Mouse (Mus musculus): ENCODE results near the gene Opcml. TPM values are rescaled to one million over a fixed set of nuclear protein-coding genes. Genes with fewer than 3 reads are reported as not detected.

Gene Opcml
- total and polyA plus RNA-seq, 3 experiments, result 0.82 TPM; not detected in 2

DNA sequence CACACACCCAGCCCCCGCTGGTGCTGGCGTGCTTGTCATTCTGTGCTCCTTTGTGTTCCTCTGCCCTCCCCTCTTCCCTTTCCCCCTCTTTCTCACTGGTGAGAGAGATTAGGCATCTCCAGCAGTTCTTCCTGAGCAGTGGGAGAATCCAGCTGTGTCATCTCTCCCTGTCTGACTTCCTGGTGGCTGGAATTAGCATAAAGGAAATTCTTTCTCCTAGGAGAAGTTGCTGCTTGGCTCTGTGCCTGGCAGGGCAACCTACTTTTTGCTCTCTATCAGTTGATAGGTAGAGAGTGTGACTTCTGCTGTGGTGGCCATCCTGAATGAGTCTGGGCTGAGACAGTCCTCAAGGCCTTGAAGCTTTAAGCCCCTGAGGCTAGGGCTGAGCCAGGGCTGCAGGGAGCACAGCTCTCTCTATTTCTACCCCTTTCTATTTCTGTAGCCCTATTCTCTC is 293.7 kb downstream of the Opcml start:
- no peaks in the 10 kb centered on the region for H3K36me3 ChIP-seq (replicated peaks)

DNA sequence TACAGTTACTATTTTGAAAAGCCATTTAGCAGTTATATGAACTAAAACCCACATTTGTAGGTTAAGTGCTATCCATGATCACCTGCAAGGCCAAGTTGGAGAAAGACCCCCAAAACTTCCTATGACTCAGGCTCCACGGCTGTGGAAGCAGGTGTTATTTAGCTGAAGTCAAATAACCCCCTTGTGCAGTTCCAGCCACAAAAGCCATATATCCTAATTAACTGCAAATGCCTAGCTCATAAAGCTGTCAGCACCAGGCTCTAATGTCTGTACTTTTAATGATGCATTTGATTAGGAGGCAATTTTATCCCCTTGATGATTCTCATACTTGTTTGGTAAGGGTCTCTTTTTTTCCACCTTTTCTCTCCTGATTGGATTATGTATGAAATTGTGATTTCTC is 300.8 kb downstream of the Opcml start:
- Histone ChIP-seq H3K4me1 (ENCODE audit: insufficient read depth, low read depth, low read length) (no peaks in the 10 kb centered on the region), H3K36me3 (replicated peaks) (no peaks in the 10 kb centered on the region), H3K27me3 (ENCODE audit: insufficient read depth, low read length) (no peaks in the 10 kb centered on the region), H3K4me3 (ENCODE audit: low read depth, low read length) (no peak overlapping the region), H3K9me3 (replicated peaks) (0 out of 2 replicates have a peak, but pooled peaks cover 2% of the 10 kb centered on the region)
- TF ChIP-seq TAL1 (conservative IDR thresholded peaks at IDR 0.05; ENCODE audit: low read depth, low read length) (no peak), GATA1 (IDR thresholded peaks at IDR 0.05; ENCODE audit: borderline replicate concordance, low read length) (no peak), GATA2 (IDR thresholded peaks at IDR 0.05; ENCODE audit: borderline replicate concordance, low read depth, low read length) (no peak), POLR2AphosphoS5 (IDR thresholded peaks at IDR 0.05; ENCODE audit: insufficient replicate concordance, low read depth, low read length) (no peak), CTCF (IDR thresholded peaks at IDR 0.05; ENCODE audit: low read depth, low read length) (no peak)
- ATAC-seq (ENCODE audit: extremely low read depth, insufficient number of reproducible peaks, low FRiP score, poor library complexity, severe bottlenecking) (no peak), DNase-seq (ENCODE audit: low spot score) (no peak)

More for the DNA sequence above, 293.7 kb downstream of the Opcml start:
- Histone ChIP-seq H3K4me1 (ENCODE audit: insufficient read depth, low read depth, low read length) (no peaks in the 10 kb centered on the region), H3K4me3 (ENCODE audit: low read depth, low read length) (no peak overlapping the region), H3K9me3 (replicated peaks) (0 out of 2 replicates have a peak, but pooled peaks cover 2% of the 10 kb centered on the region), H3K27me3 (ENCODE audit: insufficient read depth, low read length) (no peaks in the 10 kb centered on the region)
- ATAC-seq (ENCODE audit: extremely low read depth, insufficient number of reproducible peaks, low FRiP score, poor library complexity, severe bottlenecking) (no peak), DNase-seq (ENCODE audit: low spot score) (no peak)
- no peak for TF ChIP-seq TAL1 (conservative IDR thresholded peaks at IDR 0.05; ENCODE audit: low read depth, low read length)
- TF ChIP-seq POLR2AphosphoS5 (IDR thresholded peaks at IDR 0.05; ENCODE audit: insufficient replicate concordance, low read depth, low read length), result no peak
- no peak for TF ChIP-seq CTCF (IDR thresholded peaks at IDR 0.05; ENCODE audit: low read depth, low read length)
- TF ChIP-seq GATA2 (IDR thresholded peaks at IDR 0.05; ENCODE audit: borderline replicate concordance, low read depth, low read length), result no peak
- no peak for TF ChIP-seq GATA1 (IDR thresholded peaks at IDR 0.05; ENCODE audit: borderline replicate concordance, low read length)

DNA sequence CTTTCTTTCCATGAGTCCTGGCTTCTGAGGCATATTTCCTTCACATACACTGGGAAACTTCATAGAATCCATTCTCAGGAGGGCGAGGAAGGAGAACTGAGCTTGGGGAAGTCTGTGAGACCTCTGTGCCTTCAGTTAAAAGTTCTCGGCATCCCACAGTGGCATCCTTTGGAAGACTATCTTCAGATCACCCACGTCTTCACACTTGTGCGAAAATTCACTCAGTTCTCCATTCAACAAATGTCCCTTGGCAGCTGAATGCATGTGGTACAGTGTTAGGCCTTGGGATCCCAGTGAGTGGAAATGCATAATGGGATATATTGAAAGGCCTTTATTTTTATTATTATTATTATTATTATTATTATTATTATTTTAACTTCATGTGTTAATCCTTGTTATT is 304.1 kb downstream of the Opcml start:
- no peaks in the 10 kb centered on the region for H3K9me3 ChIP-seq (replicated peaks)
- H3K4me3 ChIP-seq (ENCODE audit: low read depth, low read length), result no peak overlapping the region
- H3K36me3 ChIP-seq (replicated peaks), result no peaks in the 10 kb centered on the region
- no peak for ATAC-seq (ENCODE audit: extremely low read depth, insufficient number of reproducible peaks, low FRiP score, poor library complexity, severe bottlenecking)
- TF ChIP-seq POLR2AphosphoS5 (IDR thresholded peaks at IDR 0.05; ENCODE audit: insufficient replicate concordance, low read depth, low read length) (no peak), TAL1 (conservative IDR thresholded peaks at IDR 0.05; ENCODE audit: low read depth, low read length) (no peak), CTCF (IDR thresholded peaks at IDR 0.05; ENCODE audit: low read depth, low read length) (no peak), GATA2 (IDR thresholded peaks at IDR 0.05; ENCODE audit: borderline replicate concordance, low read depth, low read length) (no peak), GATA1 (IDR thresholded peaks at IDR 0.05; ENCODE audit: borderline replicate concordance, low read length) (no peak)
- no peaks in the 10 kb centered on the region for H3K27me3 ChIP-seq (ENCODE audit: insufficient read depth, low read length)
- DNase-seq (ENCODE audit: low spot score), result no peak
- H3K4me1 ChIP-seq (ENCODE audit: insufficient read depth, low read depth, low read length), result no peaks in the 10 kb centered on the region

DNA sequence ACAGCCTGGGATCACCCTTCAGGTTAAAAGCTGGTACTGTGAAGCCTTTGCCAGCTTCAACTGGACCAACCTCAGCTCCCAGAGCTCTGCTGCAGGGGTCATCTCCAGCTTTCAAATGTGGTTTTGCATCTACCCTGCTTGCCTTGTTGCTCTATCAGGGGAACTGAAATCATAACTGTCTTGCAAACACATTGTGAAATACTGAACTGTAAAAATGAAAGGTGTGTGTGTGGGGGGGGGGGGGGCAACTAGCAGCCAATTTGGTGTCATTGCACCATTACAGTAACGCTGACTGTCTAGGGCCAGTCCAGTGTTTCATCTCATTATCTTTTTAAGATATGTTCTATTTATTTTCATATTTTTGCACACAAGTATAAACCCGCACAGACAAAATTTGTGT is 305.6 kb downstream of the Opcml start:
- TF ChIP-seq TAL1 (conservative IDR thresholded peaks at IDR 0.05; ENCODE audit: low read depth, low read length), result no peak
- no peak for TF ChIP-seq CTCF (IDR thresholded peaks at IDR 0.05; ENCODE audit: low read depth, low read length)
- TF ChIP-seq POLR2AphosphoS5 (IDR thresholded peaks at IDR 0.05; ENCODE audit: insufficient replicate concordance, low read depth, low read length), result no peak
- TF ChIP-seq GATA2 (IDR thresholded peaks at IDR 0.05; ENCODE audit: borderline replicate concordance, low read depth, low read length), result no peak
- TF ChIP-seq GATA1 (IDR thresholded peaks at IDR 0.05; ENCODE audit: borderline replicate concordance, low read length), result no peak
- H3K4me1 ChIP-seq (ENCODE audit: insufficient read depth, low read depth, low read length), result no peaks in the 10 kb centered on the region
- no peaks in the 10 kb centered on the region for H3K9me3 ChIP-seq (replicated peaks)
- no peak overlapping the region for H3K4me3 ChIP-seq (ENCODE audit: low read depth, low read length)
- no peaks in the 10 kb centered on the region for H3K36me3 ChIP-seq (replicated peaks)
- ATAC-seq (ENCODE audit: extremely low read depth, insufficient number of reproducible peaks, low FRiP score, poor library complexity, severe bottlenecking) (no peak), DNase-seq (ENCODE audit: low spot score) (no peak)
- H3K27me3 ChIP-seq (ENCODE audit: insufficient read depth, low read length), result no peaks in the 10 kb centered on the region

DNA sequence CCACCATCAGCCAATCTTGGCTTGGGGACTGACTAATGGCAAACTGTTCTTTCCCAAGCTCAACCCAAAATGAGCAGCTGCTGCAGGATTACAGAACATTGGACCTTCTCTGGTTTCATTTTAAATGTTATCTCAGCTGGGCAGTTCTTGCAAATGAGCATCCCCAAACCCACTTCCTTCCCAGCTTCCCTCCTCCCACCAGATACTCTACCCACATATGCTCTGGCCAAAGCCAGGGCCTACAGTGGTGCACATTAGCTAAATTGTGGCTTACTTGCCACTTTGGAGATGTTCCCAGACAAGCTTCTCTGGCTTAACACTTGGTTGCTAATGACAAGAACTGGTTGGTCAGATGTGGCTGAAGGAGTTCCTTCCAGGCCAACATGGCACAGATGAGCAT is 311.4 kb downstream of the Opcml start:
- no peak for ATAC-seq (ENCODE audit: extremely low read depth, insufficient number of reproducible peaks, low FRiP score, poor library complexity, severe bottlenecking)
- TF ChIP-seq POLR2AphosphoS5 (IDR thresholded peaks at IDR 0.05; ENCODE audit: insufficient replicate concordance, low read depth, low read length) (no peak), GATA1 (IDR thresholded peaks at IDR 0.05; ENCODE audit: borderline replicate concordance, low read length) (no peak), TAL1 (conservative IDR thresholded peaks at IDR 0.05; ENCODE audit: low read depth, low read length) (no peak), GATA2 (IDR thresholded peaks at IDR 0.05; ENCODE audit: borderline replicate concordance, low read depth, low read length) (no peak), CTCF (IDR thresholded peaks at IDR 0.05; ENCODE audit: low read depth, low read length) (no peak)
- no peaks in the 10 kb centered on the region for H3K9me3 ChIP-seq (replicated peaks)
- H3K4me3 ChIP-seq (ENCODE audit: low read depth, low read length), result no peak overlapping the region
- H3K4me1 ChIP-seq (ENCODE audit: insufficient read depth, low read depth, low read length), result no peaks in the 10 kb centered on the region
- H3K36me3 ChIP-seq (replicated peaks), result no peaks in the 10 kb centered on the region
- H3K27me3 ChIP-seq (ENCODE audit: insufficient read depth, low read length), result no peaks in the 10 kb centered on the region
- no peak for DNase-seq (ENCODE audit: low spot score)

DNA sequence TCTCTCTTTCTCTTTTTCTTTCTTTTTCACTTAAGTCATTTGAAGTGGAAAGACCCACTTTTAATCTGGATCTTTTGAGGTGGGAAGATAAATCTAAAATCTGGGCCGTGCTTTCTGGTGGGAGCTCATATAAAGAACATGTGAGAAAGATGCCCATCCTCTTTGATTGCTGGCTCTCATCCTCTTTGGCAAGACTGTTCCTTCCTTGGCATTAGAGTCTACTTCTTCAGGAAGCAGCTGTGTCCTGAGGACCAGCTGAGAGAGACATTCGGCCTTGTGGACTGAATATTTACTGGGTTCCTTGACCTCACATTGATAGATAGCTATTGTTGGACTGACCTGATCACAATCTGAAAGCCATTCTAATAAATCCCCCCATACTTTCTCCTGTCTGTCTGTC is 331.3 kb downstream of the Opcml start:
- Histone ChIP-seq H3K9me3 (replicated peaks) (0 out of 2 replicates have a peak, but pooled peaks cover 2% of the 10 kb centered on the region), H3K4me1 (ENCODE audit: insufficient read depth, low read depth, low read length) (no peaks in the 10 kb centered on the region), H3K27me3 (ENCODE audit: insufficient read depth, low read length) (no peaks in the 10 kb centered on the region), H3K4me3 (ENCODE audit: low read depth, low read length) (no peak overlapping the region), H3K36me3 (replicated peaks) (no peaks in the 10 kb centered on the region)
- no peak for DNase-seq (ENCODE audit: low spot score)
- no peak for TF ChIP-seq GATA1 (IDR thresholded peaks at IDR 0.05; ENCODE audit: borderline replicate concordance, low read length)
- no peak for ATAC-seq (ENCODE audit: extremely low read depth, insufficient number of reproducible peaks, low FRiP score, poor library complexity, severe bottlenecking)

Data from G1E (cell line).